Mouse (Mus musculus) ES-CJ7 (cell line): ENCODE measurements at regions not wholly inside any gene's neighbourhood (a gene's known extent, or its start where the extent isn't known, plus 50 kb on each side); places are given as distances from the start of the nearest gene placed in this dataset.

Experiments used
- DNase-seq: peaks from one replicate; pipeline ENCODE4 v3.0.0; 2011; ENCODE audit warnings: low read depth, low spot score

GRCm38 (mm10) chr3:104343096-104343495 lies 122.9 kb upstream of the Magi3 start:
- no peak for DNase-seq

- DNase-seq = no peak
Measured at GRCm38 (mm10) chr3:104342220-104342619, 122.0 kb upstream of the Magi3 start.

GRCm38 (mm10) chr3:104340331-104340730 lies 120.2 kb upstream of the Magi3 start:
- DNase-seq = no peak

GRCm38 (mm10) chr3:104336867-104337266 lies 116.7 kb upstream of the Magi3 start:
- no peak for DNase-seq

GRCm38 (mm10) chr3:104336308-104336707 lies 116.1 kb upstream of the Magi3 start:
- DNase-seq = no peak

GRCm38 (mm10) chr3:104334760-104335159 lies 114.6 kb upstream of the Magi3 start:
- no peak for DNase-seq

- DNase-seq = no peak
Measured at GRCm38 (mm10) chr3:104333345-104333744, 113.2 kb upstream of the Magi3 start.

GRCm38 (mm10) chr3:104330646-104331045 lies 110.5 kb upstream of the Magi3 start:
- DNase-seq = no peak

- no peak for DNase-seq
Measured at GRCm38 (mm10) chr3:104327829-104328228, 107.7 kb upstream of the Magi3 start.

- DNase-seq = peak; percentile 19
Measured at GRCm38 (mm10) chr3:104327034-104327729, 107.0 kb upstream of the Magi3 start.

GRCm38 (mm10) chr3:104322591-104322990 lies 102.4 kb upstream of the Magi3 start:
- DNase-seq = peak; percentile 9

GRCm38 (mm10) chr3:104320404-104320803 lies 100.2 kb upstream of the Magi3 start:
- no peak for DNase-seq

- DNase-seq = no peak
Measured at GRCm38 (mm10) chr3:104319377-104319776, 99.2 kb upstream of the Magi3 start.

- DNase-seq = no peak
Measured at GRCm38 (mm10) chr3:104318911-104319310, 98.7 kb upstream of the Magi3 start.

GRCm38 (mm10) chr3:104317528-104317927 lies 97.4 kb upstream of the Magi3 start:
- DNase-seq = no peak

- no peak for DNase-seq
Measured at GRCm38 (mm10) chr3:104313063-104313462, 92.9 kb upstream of the Magi3 start.

GRCm38 (mm10) chr3:104306961-104307360 lies 86.8 kb upstream of the Magi3 start:
- DNase-seq = no peak

- DNase-seq = no peak
Measured at GRCm38 (mm10) chr3:104305904-104306563, 85.9 kb upstream of the Magi3 start.

GRCm38 (mm10) chr3:104303577-104303976 lies 83.4 kb upstream of the Magi3 start:
- DNase-seq = no peak

- DNase-seq = no peak
Measured at GRCm38 (mm10) chr3:104300201-104300600, 80.0 kb upstream of the Magi3 start.

- no peak for DNase-seq
Measured at GRCm38 (mm10) chr3:104298878-104299277, 78.7 kb upstream of the Magi3 start.

GRCm38 (mm10) chr3:104298409-104298808 lies 78.2 kb upstream of the Magi3 start:
- no peak for DNase-seq

- DNase-seq = no peak
Measured at GRCm38 (mm10) chr3:104297112-104297511, 76.9 kb upstream of the Magi3 start.
